Mouse (Mus musculus) megakaryocyte-erythroid progenitor cell, adult 5-6 weeks (primary cell): ENCODE data around the gene Slc37a1. TPM values are rescaled to one million over a fixed set of nuclear protein-coding genes. Genes with fewer than 3 reads are reported as not detected.
"Not testable (repeated sequence)": the region's sequence is repeated elsewhere in the genome, so short reads cannot be mapped to it uniquely, and the experiment has no call there.

Source experiments
- ATAC-seq: replicated peaks from 2 replicates; pipeline ENCODE4 v1.8.0; 2016; ENCODE audit warnings: mild to moderate bottlenecking, inconsistent platforms; ENCODE audit not compliant: severe bottlenecking, poor library complexity, low FRiP score, low TSS enrichment
- total RNA-seq, 2 experiments: library from RNA; stranded (forward) in 1 of 2; stranded (reverse) in 1 of 2; fragments of 200-1000, 215-1000 nt in 1 of 2; fragments of >200 nt in 1 of 2; fragmentation: Nextera tagmentation in 1 of 2; gene quantifications; 2 replicates each; pipeline ENCODE4 v1.2.3; 2014 to 2017

Gene Slc37a1
- total RNA-seq, 2 experiments from 2014 or later: 3.6 to 7.8 TPM

- no peak for ATAC-seq
Observed at GRCm38 (mm10) chr17:31334509-31335260, 48.1 kb downstream of the Slc37a1 start.

DNA sequence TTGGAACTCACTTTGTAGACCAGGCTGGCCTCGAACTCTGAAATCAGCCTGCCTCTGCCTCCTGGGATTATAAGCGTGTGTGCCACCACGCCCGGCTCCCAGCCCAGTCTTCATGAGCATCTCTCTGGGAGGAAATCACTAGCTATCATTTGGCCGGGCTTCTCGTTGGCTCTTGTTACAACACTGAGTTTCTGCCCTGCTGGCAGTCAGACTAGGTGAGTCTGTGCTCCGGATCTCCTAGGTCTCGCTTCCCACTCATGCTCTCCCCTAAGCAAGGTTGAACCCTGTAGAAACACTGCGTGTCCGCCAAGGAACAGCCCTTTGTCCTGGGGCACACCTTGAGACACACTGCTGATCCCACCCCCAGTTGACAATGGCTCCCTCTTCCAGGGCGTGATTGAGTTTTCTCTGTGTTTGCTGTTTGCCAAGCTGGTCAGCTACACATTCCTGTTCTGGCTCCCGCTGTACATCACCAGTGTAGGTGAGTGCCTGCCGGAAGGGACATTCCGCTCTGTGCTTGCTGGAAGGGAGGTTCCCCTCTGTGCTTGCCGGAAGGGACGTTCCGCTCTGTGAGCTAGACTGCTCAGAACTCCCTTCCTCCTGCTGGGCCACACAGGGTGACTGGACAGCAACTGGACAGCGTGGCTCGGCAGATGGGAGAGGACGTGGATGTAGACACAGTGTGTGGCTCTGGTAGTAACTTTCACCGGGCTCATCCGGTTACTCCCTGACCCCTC, 48.9 kb downstream of the Slc37a1 start:
- no peak for ATAC-seq

- no peak for ATAC-seq
Observed at GRCm38 (mm10) chr17:31339769-31340168, 53.2 kb downstream of the Slc37a1 start.

GRCm38 (mm10) chr17:31342191-31342590, 55.6 kb downstream of the Slc37a1 start:
- ATAC-seq: no peak

DNA sequence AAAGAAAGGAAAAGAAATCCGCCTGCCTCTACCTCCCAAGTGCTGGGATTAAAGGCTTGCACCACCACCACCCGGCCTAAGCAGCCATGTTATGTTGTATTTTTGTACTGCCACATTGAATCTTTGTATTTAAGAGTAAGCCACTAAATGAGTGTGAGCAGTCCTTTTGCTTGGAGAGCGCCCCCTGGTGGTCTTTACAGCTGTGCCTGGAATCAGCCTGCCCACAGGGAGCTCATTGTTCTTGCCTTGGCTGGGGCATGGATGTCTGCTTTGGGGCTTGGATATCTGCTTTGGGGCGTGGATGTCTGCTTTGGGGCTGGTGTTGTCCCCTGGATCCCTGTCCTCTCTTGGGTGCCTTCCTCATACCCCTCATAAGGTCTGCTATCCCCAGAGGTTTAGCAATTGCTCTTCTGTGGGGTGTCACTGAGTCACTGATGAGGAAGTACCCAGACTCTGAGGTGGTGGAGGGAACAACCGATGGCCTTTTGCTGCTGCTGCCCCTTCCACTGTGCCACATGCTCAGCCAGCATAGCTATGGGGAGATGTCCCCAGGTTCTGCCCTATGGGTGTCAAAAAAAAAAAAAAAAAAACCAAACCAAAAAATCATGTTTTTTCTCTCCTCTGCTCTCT, 57.7 kb downstream of the Slc37a1 start:
- peak; percentile 79 for ATAC-seq

DNA sequence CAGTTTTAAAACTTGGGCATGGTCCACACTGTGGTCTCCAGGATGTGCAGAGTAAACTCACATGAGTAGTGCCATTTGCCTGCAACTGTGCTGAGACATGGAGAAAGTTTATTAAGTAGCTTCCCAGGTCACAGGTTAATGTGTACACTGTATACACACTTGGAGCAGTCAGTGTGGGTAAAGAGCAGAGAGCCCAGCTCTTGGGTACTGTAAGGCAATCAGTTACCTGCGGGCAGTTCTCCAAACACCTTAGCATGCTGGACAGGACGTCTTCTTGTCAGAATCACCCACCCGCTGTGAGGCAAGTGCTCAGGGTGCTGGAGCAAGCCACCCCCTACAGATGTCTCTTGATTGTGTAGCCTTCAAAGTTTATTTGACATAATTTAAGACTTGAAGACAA, 58.2 kb downstream of the Slc37a1 start:
- no peak for ATAC-seq

DNA sequence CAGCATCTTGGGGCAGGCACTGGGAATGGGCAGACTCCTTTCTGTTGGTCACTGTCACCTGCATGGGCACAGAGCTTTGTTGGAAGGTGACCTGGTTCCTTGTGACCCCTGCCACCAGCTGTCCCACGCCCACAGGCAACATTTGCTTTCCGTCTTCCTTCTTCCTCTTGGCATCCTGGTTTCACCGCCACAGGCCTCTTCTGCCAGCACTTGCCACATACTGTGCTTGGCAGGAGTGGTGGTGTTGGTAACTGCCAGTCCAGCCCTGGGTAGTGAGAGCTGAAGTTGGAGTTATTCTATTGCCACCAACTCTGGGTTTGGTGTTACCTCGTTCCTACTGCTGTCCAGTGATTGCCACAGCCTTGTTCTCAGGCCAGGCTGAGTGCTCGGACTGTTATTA, 61.5 kb downstream of the Slc37a1 start:
- no peak for ATAC-seq

DNA sequence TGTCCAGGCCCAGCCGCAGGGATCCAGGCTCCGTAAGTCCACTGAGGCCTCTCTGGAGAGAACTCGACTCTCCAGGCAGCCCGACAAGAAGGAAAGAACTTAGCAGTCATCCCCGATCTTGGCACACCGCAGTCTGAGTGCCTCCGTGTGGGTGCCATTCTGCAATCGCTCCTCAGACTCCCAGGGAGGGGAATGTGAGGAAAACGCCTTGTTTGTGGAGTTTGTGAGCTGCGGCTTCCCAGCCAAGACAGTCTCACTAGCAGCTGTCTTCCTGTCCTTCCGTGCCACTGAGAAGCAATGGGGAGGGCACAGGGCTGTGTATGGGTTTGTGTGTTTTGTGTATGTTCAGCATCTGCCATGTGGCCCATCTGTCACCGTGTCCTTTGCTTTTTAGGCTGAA, 62.8 kb downstream of the Slc37a1 start:
- no peak for ATAC-seq

DNA sequence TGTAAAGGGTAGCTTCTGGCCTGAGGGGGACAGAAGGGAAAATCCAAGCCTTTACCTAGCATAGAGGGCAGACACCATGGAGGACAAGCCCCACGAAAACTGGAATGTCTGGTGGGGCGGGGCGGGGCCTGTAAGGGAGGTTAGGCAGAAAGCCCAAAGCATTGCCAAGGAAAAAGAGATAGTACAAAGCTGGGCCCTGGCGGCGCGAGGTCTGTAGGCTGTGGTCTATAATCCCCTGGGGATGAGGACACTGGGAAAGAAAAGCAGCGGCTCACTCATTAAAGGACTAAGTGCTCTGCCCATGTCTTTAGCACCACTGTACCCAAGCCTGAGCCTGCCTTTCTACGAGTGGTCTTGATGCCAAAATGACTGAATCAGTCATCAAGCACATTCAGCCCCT, 65.4 kb downstream of the Slc37a1 start:
- 0 out of 2 replicates have a peak, but pooled peaks have one; percentile 18 for ATAC-seq

DNA sequence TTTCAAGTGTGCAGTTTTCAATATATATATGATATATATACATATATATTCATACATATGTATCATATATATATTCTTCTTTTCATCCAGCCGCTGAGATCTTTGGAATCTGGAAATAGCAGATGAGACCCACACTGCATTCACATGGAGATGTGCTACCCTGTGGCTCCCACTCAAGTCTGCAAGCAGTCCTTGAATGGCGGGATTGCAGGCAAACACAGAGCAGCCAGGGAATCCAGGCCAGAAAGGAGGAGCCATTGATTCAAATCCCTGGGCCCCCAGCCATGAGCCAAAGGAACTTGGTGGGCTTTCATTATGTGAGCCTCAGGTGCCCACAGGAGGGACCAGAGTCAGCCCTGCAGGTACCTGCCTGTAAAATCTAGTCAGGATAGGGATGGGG, 66.7 kb downstream of the Slc37a1 start:
- ATAC-seq: no peak

- not testable (repeated sequence) for ATAC-seq
Observed at GRCm38 (mm10) chr17:31354684-31355083, 68.1 kb downstream of the Slc37a1 start.

GRCm38 (mm10) chr17:31355792-31356502, 69.4 kb downstream of the Slc37a1 start:
- ATAC-seq: no peak

- no peak for ATAC-seq
Observed at GRCm38 (mm10) chr17:31360582-31360981, 74.0 kb downstream of the Slc37a1 start.

GRCm38 (mm10) chr17:31365586-31366166, 79.1 kb downstream of the Slc37a1 start:
- no peak for ATAC-seq

- ATAC-seq: no peak
Observed at GRCm38 (mm10) chr17:31370221-31370620, 83.6 kb downstream of the Slc37a1 start.

- no peak for ATAC-seq
Observed at GRCm38 (mm10) chr17:31370931-31371330, 84.3 kb downstream of the Slc37a1 start.

DNA sequence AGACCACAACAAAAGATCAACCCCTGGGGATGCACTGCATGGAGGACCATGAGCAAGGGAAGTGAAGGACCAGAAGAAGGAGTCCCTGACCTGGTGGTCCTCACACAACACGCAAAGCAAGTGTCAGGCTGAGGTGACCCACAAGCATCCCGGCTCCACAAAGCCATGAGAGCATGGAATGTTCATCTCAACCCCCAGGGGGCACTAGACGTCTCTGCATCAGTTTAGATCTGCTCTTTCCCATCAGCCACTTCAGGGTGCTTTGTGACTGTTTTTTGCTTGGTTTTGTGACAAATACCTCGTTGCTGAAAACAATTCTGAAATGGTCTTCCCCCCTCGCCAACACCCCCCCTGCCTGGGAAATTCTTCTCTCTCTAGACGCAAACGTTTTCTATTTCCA, 91.4 kb downstream of the Slc37a1 start:
- ATAC-seq: peak; percentile 68; the same call in 1 of the 2 replicates

DNA sequence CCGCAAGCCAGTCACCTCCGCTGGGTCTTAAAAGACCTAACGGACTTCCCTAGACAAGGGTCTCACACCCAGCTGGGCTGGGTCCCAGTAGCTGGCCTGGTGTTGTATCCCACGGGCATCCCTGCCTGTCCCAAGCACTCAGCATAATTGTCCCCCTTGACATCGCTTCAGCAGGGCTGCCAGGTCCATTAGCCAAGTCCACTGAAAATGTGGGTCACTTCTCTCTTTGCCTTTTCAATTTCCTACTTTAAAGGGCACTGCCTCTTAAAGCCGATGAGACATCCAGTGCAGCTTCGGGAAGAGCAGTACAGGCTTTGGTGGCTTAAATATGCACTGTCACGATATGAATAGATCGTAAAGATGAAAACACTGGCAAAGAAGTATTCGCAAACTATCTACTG, 91.8 kb downstream of the Slc37a1 start:
- no peak for ATAC-seq

DNA sequence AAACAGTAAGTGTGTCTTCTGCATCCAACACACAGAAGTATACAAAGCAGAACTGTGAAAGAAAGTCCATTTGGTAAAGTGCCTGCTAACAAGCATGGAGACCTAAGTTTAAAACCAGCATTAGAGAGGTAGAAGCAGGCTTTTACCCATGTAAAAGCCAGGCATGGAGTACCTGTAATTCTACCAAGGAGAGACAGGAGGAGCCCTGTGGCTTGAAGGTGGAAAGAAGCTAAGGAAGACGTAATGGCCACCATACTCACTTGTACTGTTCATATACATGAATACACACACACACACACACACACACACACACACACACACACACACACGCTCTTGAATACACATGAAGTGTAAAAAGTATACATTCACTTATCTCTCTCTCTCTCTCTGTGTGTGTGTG, 92.5 kb downstream of the Slc37a1 start:
- no peak for ATAC-seq

DNA sequence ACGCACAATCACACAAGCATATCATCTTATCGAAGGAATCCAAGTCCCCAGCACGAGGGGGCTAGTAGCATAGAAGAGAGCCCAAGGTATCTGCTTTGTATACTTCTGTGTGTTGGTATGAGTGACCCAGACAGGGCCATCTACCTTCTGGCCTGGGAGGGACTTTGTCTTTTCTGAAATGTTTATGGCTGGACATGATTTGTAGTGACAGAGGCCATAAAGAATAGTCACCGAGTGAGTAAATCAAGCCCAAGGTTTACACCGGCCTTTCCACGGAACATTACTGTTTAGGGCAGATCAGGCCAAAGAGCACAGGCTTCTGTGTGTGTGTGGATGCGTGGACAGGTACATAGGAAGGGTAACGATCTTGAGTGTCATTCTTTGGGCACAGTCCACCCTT, 93.3 kb downstream of the Slc37a1 start:
- ATAC-seq: no peak
